Mouse (Mus musculus): ENCODE measurements around the gene Slc9a1.

Slc9a1 gene

DNA sequence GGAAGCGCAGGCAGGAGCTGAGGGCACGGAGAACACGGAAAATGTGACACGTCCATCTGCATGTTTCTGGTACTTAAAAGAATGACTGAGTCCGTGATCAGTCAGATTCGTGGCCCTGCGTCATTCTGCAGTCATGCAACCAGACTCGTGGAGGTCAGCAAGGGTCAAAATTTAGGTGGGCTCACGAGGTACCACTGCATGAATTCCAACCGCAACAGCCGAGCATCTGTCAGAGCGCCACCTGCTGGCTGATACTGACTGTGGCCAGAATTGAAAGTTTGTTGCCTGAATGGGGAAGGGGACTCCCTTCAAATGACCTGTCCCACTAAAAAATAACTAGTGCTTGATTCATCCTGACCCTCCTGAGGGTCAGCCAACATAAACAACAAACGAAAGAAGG lies 80.2 kb downstream of the Slc9a1 start:
- no peaks in the 10 kb centered on the region for H3K36me3 ChIP-seq (ENCODE audit: control insufficient read depth, insufficient read depth, low read length, poor library complexity, severe bottlenecking)
- no peaks in the 10 kb centered on the region for H3K27me3 ChIP-seq (ENCODE audit: control insufficient read depth, insufficient read depth, low read length, poor library complexity, severe bottlenecking)
- peak; percentile 75 for DNase-seq (ENCODE audit: low read depth, low spot score)

DNA sequence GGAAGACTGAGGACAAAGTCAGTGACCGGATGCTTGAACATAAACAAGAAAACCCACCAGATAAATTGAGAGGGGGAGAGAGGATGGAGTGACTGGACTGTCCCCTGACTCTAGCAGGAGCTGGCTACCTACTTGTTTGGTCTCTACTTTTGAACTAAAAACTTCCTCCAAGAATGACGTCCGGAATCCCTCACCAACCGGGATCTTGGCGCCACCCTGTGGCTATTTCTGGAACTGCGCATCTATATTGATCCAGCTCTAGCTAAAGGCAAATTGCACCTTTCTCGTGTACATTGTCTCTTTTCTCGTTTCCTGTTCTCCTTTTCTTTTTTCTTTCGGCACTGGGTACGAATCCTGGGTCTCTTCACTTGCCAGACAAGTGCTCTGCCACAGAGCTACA lies 82.0 kb downstream of the Slc9a1 start:
- H3K36me3 ChIP-seq (ENCODE audit: control insufficient read depth, insufficient read depth, low read length, poor library complexity, severe bottlenecking), result no peaks in the 10 kb centered on the region
- H3K27me3 ChIP-seq (ENCODE audit: control insufficient read depth, insufficient read depth, low read length, poor library complexity, severe bottlenecking), result no peaks in the 10 kb centered on the region
- DNase-seq (ENCODE audit: low read depth, low spot score), result peak; percentile 88

DNA sequence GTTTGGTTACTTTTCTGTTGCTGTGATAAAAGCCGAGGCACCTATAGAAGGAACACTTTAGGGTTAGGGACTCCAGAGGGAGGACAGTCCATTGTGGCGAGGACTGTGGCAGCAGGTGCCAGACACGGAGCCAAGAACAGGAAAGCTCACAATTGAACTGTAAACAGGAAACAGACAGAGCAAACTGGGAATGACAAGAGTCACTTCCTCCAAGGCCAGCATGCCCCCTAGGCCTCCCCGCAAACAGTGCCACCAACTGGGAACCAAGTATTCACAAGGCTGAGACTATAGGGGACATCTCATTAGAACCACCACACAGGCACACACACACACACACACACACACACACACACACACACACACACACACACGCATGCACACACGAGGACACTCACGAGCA lies 82.9 kb downstream of the Slc9a1 start:
- no peaks in the 10 kb centered on the region for H3K27me3 ChIP-seq (ENCODE audit: control insufficient read depth, insufficient read depth, low read length, poor library complexity, severe bottlenecking)
- no peak for DNase-seq (ENCODE audit: low read depth, low spot score)

DNA sequence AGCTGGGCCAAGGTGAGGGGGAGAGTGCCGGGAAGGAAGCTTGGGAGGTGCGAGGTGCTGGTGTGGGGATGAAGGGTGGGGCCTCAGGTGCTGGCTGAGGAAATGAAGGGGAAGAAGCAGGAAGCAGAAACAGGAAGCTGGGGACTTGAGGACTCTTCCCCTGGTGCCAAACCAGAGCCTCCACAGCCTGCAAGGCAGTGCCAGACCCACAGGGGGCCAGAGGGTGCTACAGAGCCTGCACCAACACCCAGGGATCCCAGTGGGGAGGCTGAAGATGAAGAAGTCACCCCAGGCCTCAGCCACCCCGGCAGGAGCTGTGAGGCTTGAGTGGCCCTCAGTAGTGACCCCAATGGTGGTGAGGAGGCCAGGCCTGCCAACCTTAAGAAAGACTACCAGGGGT lies 88.5 kb downstream of the Slc9a1 start:
- H3K27me3 ChIP-seq (ENCODE audit: control insufficient read depth, insufficient read depth, low read length, poor library complexity, severe bottlenecking), result no peaks in the 10 kb centered on the region
- H3K36me3 ChIP-seq (ENCODE audit: control insufficient read depth, insufficient read depth, low read length, poor library complexity, severe bottlenecking), result no peaks in the 10 kb centered on the region
- DNase-seq (ENCODE audit: low read depth, low spot score), result no peak

More for the DNA sequence above, 82.9 kb downstream of the Slc9a1 start:
- H3K36me3 ChIP-seq (ENCODE audit: control insufficient read depth, insufficient read depth, low read length, poor library complexity, severe bottlenecking), result no peaks in the 10 kb centered on the region

DNA sequence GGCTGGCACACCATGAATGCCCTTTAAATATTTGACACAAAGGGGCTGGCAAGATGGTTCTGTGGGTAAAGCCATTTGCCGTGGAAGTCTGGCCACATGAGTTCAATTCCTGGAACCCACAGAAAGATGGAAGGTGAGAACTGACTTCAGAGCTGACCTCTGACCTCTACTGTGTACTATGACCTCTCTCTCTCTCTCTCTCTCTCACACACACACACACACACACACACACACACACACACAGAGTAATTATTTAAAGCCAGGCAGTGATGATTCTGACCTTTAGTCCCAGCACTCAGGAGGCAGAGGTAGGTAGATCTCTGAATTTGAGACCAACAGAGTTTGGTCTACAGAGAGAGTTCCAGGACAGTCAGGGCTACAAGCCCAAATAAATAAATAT lies 90.5 kb downstream of the Slc9a1 start:
- Histone ChIP-seq H3K27me3 (ENCODE audit: control insufficient read depth, insufficient read depth, low read length, poor library complexity, severe bottlenecking) (no peaks in the 10 kb centered on the region), H3K36me3 (ENCODE audit: control insufficient read depth, insufficient read depth, low read length, poor library complexity, severe bottlenecking) (no peaks in the 10 kb centered on the region)
- DNase-seq (ENCODE audit: low read depth, low spot score), result no peak

DNA sequence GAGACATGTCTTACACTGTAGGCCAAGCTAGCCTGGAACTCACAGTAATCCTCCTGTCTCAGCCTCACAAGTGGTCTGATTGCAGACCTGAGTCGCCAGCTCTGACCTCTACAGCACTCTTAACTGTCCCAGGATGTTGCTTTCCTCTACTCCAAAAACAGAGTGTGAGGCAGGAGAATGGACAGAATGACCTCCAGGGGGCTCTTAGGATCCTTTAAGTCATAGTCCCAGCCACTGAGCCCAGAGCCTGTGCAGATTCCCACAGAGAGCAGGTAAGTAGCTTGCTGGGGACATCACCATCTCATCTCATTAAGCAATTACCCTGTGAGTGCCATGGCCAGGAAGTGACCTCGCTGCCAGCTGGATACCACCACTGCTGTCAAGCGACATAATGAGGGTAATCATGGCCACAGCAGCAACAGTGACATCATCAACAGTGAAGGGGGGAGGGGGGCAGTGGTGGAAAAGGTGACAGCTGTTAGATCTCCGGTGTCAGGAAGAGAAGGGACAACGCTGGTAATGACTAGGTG lies 91.4 kb downstream of the Slc9a1 start:
- DNase-seq (ENCODE audit: low read depth, low spot score), result no peak
- H3K27me3 ChIP-seq (ENCODE audit: control insufficient read depth, insufficient read depth, low read length, poor library complexity, severe bottlenecking), result no peaks in the 10 kb centered on the region

DNA sequence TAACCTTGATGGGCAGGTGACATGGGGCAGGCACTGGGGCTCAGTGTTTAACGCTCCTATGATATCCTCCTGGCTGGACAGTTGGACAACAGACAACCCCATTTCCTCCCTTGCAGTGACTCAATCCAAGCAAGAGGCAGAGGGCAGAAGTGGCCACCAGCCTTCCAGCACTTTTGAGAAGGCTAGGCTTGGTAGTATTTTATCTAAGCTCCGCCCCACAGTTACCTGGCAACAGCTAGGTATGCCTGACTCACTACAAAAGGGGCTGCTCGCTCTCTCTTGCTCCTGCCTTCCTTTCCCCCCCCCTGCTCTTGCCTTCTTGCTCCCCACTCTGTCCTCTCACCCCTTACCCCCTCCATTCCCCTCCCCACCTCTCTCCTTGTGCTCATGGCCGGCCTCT lies 91.9 kb downstream of the Slc9a1 start:
- Histone ChIP-seq H3K27me3 (ENCODE audit: control insufficient read depth, insufficient read depth, low read length, poor library complexity, severe bottlenecking) (no peaks in the 10 kb centered on the region), H3K36me3 (ENCODE audit: control insufficient read depth, insufficient read depth, low read length, poor library complexity, severe bottlenecking) (no peaks in the 10 kb centered on the region)
- no peak for DNase-seq (ENCODE audit: low read depth, low spot score)

More for the DNA sequence above, 91.4 kb downstream of the Slc9a1 start:
- no peaks in the 10 kb centered on the region for H3K36me3 ChIP-seq (ENCODE audit: control insufficient read depth, insufficient read depth, low read length, poor library complexity, severe bottlenecking)

DNA sequence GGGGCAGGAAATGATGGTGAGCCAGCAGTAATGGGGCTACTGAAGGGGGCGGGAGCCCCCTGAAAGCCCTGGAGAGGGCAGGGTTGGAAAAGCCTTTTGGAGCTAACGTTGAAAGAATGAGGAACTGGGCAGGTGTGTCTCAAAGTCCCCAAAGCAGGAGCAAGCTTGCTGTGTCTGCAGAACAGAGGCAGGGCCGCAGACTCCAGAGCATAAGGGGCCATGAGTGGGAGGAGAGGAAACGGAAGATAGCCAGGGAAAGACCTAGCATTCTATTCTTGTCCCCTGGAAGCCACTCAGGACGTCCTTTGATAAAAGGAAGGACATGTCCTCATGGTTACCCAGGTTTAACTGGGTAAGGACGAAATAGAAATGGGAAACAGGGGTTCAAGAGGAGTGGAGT lies 93.7 kb downstream of the Slc9a1 start:
- Histone ChIP-seq H3K36me3 (ENCODE audit: control insufficient read depth, insufficient read depth, low read length, poor library complexity, severe bottlenecking) (no peaks in the 10 kb centered on the region), H3K27me3 (ENCODE audit: control insufficient read depth, insufficient read depth, low read length, poor library complexity, severe bottlenecking) (no peaks in the 10 kb centered on the region)
- DNase-seq (ENCODE audit: low read depth, low spot score), result no peak

DNA sequence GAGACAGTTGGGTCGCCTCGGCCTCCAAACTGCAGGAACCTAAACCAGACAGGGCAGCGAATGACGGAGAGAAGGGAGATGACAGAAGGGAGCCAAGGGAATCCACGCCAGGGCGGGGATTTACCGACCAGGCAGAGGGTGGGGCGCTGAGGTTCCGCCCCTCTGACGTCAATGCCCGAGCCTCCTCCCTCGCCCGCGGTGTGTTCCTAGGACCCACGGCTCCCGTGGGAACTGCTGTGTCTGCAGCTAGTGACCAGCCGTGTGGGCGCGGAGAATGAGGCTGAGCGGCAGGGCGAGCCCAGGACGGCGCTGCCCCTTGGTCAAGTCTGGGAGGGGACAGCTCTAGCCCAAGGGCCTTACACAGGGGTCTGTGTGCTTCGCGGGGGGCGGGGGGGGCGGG lies 98.6 kb downstream of the Slc9a1 start:
- no peaks in the 10 kb centered on the region for H3K27me3 ChIP-seq (ENCODE audit: control insufficient read depth, insufficient read depth, low read length, poor library complexity, severe bottlenecking)
- H3K36me3 ChIP-seq (ENCODE audit: control insufficient read depth, insufficient read depth, low read length, poor library complexity, severe bottlenecking), result no peaks in the 10 kb centered on the region
- DNase-seq (ENCODE audit: low read depth, low spot score), result peak; percentile 73

DNA sequence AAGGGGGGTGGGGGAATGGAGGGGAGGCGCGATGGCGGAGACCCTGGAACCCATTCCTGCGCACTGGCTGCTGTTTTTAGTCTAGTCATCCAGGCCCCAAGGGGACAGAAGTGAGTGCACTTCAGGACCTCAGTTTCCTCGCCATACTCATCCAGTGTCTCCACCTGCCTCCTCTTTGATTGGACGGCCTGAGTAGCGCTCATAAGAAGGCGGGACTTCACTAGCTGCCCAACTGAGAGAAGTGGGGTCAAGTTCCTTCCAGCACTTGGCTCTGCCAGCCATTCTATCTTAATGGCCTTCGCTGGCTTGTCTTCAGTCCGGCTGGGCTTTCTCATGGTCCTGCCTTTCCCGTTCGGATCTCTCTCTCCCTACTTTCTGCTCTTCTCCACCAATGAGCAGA lies 99.6 kb downstream of the Slc9a1 start:
- no peak for DNase-seq (ENCODE audit: low read depth, low spot score)

DNA sequence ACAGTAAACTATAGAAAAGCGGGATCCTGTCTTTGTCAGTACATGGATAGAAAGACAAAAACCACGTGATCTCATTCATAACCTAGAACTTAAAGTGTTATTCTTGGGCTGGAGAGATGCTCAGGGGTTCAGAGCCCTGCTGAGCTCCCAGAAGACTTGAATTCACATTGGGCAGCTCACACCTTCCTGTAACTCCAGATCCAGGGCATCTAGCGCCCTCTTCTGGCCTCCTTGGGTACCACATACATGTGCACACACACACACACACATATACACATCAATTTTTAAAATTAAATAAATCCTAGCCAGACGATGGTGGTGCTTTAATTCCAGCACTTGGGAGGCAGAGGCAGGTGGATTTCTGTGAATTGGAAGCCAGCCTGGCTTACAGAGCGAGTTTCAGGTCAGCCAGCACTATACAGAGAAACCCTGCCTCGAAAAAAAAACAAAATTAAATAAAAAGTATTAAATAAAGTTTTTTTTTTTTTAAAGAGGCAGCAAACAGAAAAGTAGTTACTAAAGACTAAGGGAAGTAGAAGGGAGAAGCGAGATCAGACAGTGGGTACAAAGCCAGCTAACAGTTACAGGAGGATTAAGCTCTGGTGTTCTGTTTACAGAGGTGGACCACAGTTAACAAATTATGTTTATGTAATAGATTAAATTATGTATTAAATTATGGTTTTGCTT lies 101.8 kb downstream of the Slc9a1 start:
- H3K36me3 ChIP-seq (ENCODE audit: control insufficient read depth, insufficient read depth, low read length, poor library complexity, severe bottlenecking), result no peaks in the 10 kb centered on the region
- no peak for DNase-seq (ENCODE audit: low read depth, low spot score)
- no peaks in the 10 kb centered on the region for H3K27me3 ChIP-seq (ENCODE audit: control insufficient read depth, insufficient read depth, low read length, poor library complexity, severe bottlenecking)

More for the DNA sequence above, 99.6 kb downstream of the Slc9a1 start:
- no peaks in the 10 kb centered on the region for H3K36me3 ChIP-seq (ENCODE audit: control insufficient read depth, insufficient read depth, low read length, poor library complexity, severe bottlenecking)
- H3K27me3 ChIP-seq (ENCODE audit: control insufficient read depth, insufficient read depth, low read length, poor library complexity, severe bottlenecking), result no peaks in the 10 kb centered on the region

All from splenic B cell, adult 2 months (primary cell).